Mouse (Mus musculus) mouse trophoblast stem cell (cell line): ENCODE data around the gene Shld1.

Experiments
- in situ Hi-C, 2 experiments: fragments of 300-500 bp; cut with MseI, MboI; formaldehyde crosslinking; loops; 2 replicates in 1 of 2; 3 replicates in 1 of 2; pipeline ENCODE4 v1.15.1; 2025

Shld1 gene

GRCm38 (mm10) chr2:132691731-132692130 lies 5.0 kb downstream of the Shld1 start:
- in situ Hi-C loops = no loop called here

- in situ Hi-C loops = no loop called here
Measured at GRCm38 (mm10) chr2:132692320-132692719, 5.6 kb downstream of the Shld1 start.

GRCm38 (mm10) chr2:132693980-132694379 lies 7.2 kb downstream of the Shld1 start:
- in situ Hi-C loops = no loop called here

GRCm38 (mm10) chr2:132695358-132696093 lies 8.8 kb downstream of the Shld1 start:
- in situ Hi-C loops = no loop called here

GRCm38 (mm10) chr2:132696519-132696918 lies 9.8 kb downstream of the Shld1 start:
- in situ Hi-C loops = no loop called here

GRCm38 (mm10) chr2:132697256-132697655 lies 10.5 kb downstream of the Shld1 start:
- in situ Hi-C loops = no loop called here

- in situ Hi-C loops = no loop called here
Measured at GRCm38 (mm10) chr2:132697695-132698094, 11.0 kb downstream of the Shld1 start.

GRCm38 (mm10) chr2:132698420-132698819 lies 11.7 kb downstream of the Shld1 start:
- in situ Hi-C loops = no loop called here

- in situ Hi-C loops = loop anchor here (5.0 kb wide), 1 partner anchor 184 kb away; no protein-coding TSS in a partner anchor
Measured at GRCm38 (mm10) chr2:132700921-132701320, 14.2 kb downstream of the Shld1 start.

GRCm38 (mm10) chr2:132701451-132701886 lies 14.7 kb downstream of the Shld1 start:
- in situ Hi-C loops = loop anchor here (5.0 kb wide), 1 partner anchor 184 kb away; no protein-coding TSS in a partner anchor

GRCm38 (mm10) chr2:132705251-132705992 lies 18.7 kb downstream of the Shld1 start:
- in situ Hi-C loops = no loop called here

GRCm38 (mm10) chr2:132706309-132706708 lies 19.6 kb downstream of the Shld1 start:
- in situ Hi-C loops = no loop called here

- in situ Hi-C loops = no loop called here
Measured at GRCm38 (mm10) chr2:132710488-132710887, 23.8 kb downstream of the Shld1 start.

GRCm38 (mm10) chr2:132712061-132712460 lies 25.3 kb downstream of the Shld1 start:
- in situ Hi-C loops = no loop called here

- in situ Hi-C loops = no loop called here
Measured at GRCm38 (mm10) chr2:132714522-132714921, 27.8 kb downstream of the Shld1 start.

GRCm38 (mm10) chr2:132714946-132715345 lies 28.2 kb downstream of the Shld1 start:
- in situ Hi-C loops = no loop called here

GRCm38 (mm10) chr2:132715421-132716070 lies 28.8 kb downstream of the Shld1 start:
- in situ Hi-C loops = no loop called here

- in situ Hi-C loops = no loop called here
Measured at GRCm38 (mm10) chr2:132716154-132716553, 29.4 kb downstream of the Shld1 start.

GRCm38 (mm10) chr2:132716901-132717536 lies 30.3 kb downstream of the Shld1 start:
- in situ Hi-C loops = no loop called here

- in situ Hi-C loops = no loop called here
Measured at GRCm38 (mm10) chr2:132717537-132717912, 30.8 kb downstream of the Shld1 start.

GRCm38 (mm10) chr2:132720921-132721566 lies 34.3 kb downstream of the Shld1 start:
- in situ Hi-C loops = no loop called here
